Mouse (Mus musculus) adrenal gland, postnatal 14 days (tissue): Measurements from ENCODE around the gene Hist1h4i. TPM values are rescaled to one million over a fixed set of nuclear protein-coding genes. Genes with fewer than 3 reads are reported as not detected.
A peak's percentile ranks its signal among the peaks of the same experiment; 100 is the strongest.
"Not testable (repeated sequence)": the region's sequence is repeated elsewhere in the genome, so short reads cannot be mapped to it uniquely, and the experiment has no call there.

Experiments
- DNase-seq: peaks from one replicate; pipeline ENCODE4 v3.0.0; 2021; ENCODE audit warnings: mixed read lengths
- long read RNA-seq, 2 experiments: library from polyadenylated mRNA; stranded (forward); transcript quantifications; one replicate each; pipeline ENCODE4 v2.0.0; 2021
- total RNA-seq: library from RNA; stranded (reverse); gene quantifications from 2 replicates; pipeline ENCODE4 v1.2.3, GENCODE M21; 2021

Gene Hist1h4i
- 104 and 144 TPM in 2 replicates for total RNA-seq
- long read RNA-seq, experiment 1, partial matches to known transcripts, result 0 of 2 reads
- long read RNA-seq, experiment 1, other reads (novel, unspliced or antisense), result 0 of 2 reads
- long read RNA-seq, experiment 2, transcript Hist1h4i-201 (1 exons, 727 nt), result major isoform, 5 of 5 reads
- long read RNA-seq, experiment 2, partial matches to known transcripts, result 0 of 5 reads
- long read RNA-seq, experiment 2, other reads (novel, unspliced or antisense), result 0 of 5 reads

DNA sequence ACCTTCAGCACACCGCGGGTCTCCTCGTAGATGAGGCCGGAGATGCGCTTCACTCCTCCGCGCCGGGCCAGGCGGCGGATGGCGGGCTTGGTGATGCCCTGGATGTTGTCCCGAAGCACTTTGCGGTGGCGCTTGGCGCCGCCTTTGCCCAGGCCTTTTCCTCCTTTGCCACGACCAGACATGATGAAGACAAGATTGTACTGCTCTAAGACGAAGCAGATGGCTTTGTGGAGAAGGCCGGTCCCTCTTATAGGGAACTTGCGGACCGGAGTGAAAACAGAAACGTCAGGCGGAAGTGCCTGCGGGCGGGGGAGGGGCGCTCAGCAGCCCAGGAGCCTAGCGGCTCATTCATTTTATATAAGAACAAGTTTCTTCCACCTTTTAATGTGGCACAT lies at the start of gene Hist1h4i:
Gene Hist1h4i, minus strand, starts transcription at position 221 of the 395 bp plus-strand sequence.
- DNase-seq, result peak; percentile 96

GRCm38 (mm10) chr13:22084140-22084539 lies 43.0 kb upstream of the Hist1h4i start, which contains the start of gene Vmn1r188:
Gene Vmn1r188, plus strand, starts transcription at chr13:22084440.
- not testable (repeated sequence) for DNase-seq

- DNase-seq, result no peak
Measured at GRCm38 (mm10) chr13:22063468-22063867, 22.3 kb upstream of the Hist1h4i start.

DNA sequence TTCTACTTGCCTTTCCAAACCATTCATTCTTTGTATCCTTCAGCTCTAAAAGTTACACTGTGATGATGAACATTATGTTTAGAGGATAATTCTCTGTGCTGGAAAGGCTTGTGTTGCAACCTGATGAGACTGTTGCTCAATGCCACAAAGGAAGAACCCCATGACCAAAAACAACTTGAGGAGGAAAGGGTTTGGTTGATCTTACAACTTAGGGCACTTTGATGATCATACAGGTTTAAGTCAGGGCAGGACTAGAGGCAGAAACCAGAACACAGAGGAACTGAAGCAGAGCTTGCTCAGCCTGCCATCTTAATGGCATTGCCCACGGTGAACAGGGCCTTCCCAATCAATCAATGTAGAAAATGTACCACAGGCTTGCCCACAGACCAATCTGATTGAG lies 20.3 kb upstream of the Hist1h4i start:
- no peak for DNase-seq

GRCm38 (mm10) chr13:22053754-22054153 lies 12.6 kb upstream of the Hist1h4i start:
- no peak for DNase-seq

GRCm38 (mm10) chr13:22051523-22051859 lies 10.3 kb upstream of the Hist1h4i start:
- DNase-seq, result no peak

DNA sequence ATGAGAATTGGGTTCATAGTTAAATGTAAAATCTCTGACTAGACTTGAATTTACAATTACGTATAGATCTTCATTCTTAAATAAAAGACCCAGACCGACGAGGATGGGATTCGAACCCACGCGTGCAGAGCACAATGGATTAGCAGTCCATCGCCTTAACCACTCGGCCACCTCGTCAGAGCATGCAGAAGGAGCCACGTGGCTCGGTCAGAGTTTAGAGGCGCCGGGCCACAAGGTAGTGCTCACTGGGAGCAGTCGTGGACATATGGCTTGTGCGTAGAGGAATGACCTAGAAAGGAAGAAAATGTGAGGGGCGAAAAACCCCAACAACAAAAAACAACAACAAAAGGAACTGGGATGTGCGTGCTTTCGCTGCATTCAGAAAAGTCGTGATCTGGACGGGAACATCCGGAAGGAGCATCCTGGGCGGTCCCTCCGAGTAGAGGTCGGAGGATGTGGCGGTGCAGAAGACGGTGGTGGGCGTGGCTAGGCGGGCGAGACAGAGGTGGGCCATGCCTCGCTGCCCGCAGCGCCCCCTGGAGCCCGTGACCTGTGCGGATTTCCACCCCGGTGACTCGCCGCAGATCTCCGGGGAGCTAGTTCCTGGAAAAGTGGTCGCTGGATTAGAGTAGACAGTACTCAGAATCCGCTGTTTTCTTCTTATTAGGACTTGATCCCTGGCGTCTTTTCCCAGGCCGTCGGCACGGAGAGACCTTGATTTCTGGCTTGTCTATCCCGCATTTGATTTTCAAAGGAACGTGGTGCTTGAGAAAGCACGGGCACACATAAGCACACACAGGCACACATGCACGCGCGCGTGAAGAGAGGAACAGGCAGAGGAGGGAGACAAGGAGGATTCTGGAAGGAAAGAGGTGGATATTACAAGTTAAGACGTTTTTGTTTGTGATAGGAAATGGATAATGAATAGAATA lies 9.7 kb upstream of the Hist1h4i start:
- peak; percentile 96 for DNase-seq

DNA sequence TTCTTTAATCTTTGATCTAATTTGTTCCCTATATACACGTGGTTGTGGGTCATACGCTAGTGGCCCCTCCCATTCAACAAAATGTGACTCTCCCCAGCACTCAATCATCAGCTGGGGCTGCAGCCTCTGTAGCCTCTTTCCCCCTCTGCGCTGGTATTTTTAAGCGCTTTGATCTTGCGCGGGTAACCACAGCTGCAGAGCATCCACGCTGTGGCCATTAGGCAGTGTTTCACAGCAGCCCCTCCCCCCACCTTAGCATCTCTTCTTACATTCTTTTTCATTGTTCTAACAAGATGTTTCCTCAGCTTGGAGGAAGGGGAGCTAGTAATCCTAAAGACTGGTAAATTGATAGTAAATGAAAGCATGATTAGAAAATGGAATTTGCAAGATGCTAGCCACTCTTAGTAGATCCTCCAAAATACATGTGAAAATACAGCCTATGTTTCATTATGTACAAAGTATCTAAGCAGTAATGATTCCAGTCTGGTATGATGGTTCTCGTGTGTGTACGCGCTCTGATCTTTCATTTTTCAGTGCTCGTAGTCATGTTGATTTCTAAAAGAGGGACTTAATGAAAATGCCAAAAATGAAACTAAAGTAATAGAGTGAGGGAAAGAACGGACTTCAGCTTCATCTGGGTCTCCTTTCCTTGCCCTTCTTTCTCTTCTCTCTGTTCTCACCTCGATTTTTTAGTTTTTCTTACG lies 8.7 kb upstream of the Hist1h4i start:
- peak; percentile 56 for DNase-seq

DNA sequence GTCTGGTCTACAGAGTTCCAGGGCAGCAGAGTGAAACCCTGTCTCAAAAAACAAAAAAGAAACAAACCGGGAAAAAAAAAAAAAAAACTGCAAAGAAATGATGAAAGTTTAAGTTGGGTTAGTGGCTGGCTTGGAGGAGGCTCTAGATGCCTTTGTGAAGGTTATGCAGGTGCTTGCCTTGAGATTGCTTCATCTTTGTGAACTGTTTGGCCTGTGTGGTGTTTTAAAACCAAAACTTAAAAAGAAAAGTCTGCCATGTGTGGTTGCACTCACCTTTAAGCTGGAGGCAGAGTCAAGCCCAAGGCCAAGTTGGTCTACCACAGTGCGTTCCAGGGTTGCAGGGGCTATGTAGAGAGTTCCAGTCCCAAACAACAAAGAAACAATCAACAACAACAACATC lies 7.9 kb upstream of the Hist1h4i start:
- no peak for DNase-seq

DNA sequence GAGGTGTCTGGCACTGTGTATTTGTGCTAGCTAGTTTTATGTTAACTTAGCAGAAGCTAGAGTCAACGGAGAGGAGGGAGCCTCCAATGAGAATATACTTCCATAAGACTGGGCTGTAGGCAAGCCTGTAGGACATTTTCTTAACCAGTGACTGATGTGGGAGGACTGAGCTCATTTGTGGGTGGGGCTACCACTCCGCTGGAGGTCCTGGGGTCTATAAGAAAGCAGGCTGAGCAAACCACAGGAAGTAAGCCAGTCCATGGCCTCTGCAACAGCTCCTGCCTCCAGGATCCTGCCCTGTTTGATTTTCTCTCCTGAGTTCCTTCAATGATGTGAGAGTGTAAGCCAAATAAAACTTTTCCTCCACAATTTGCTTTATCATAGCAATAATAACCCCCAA lies 4.1 kb upstream of the Hist1h4i start:
- no peak for DNase-seq

DNA sequence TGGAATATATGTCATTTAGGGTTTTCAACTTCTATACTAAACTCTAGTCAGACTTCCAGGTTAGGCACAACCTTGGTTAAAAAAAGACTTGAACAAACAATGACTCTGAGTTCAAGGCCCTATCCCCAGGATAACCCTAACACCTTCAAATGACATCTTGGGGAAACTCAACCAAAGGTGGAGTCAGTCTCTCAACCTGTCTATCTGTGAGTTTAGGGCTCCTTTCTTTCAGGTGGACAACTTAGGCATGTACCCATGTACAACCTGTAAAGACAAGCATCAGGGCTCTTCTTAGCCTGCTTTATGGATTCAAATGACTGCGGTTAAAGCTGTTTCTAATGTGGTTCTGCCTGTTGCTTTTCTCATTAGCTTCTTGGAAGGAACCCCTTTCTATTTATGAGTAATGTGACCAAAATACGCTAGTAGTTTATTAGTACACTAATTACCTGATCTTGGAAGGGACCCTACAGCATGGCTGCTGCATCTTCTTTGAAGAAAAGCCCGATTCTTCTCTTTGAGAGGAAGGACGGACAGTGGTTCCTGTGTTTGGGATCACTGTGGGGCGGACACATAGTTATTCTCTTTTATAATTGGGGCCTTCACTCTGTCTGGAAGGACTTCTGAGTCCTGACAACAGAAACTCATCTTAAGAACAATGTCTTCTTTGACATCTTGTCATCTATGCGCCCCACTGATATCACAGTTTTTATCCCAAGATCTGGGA lies 3.4 kb upstream of the Hist1h4i start:
- DNase-seq, result no peak

GRCm38 (mm10) chr13:22043503-22044431 lies 2.6 kb upstream of the Hist1h4i start:
- no peak for DNase-seq

GRCm38 (mm10) chr13:22042568-22043502 lies 1.7 kb upstream of the Hist1h4i start, which contains the start of the genes Hist1h2ag and Hist1h2bj:
Gene Hist1h2ag, minus strand, starts transcription at chr13:22042944.
Gene Hist1h2bj, plus strand, starts transcription at chr13:22043214.
- DNase-seq, result peak; percentile 85

DNA sequence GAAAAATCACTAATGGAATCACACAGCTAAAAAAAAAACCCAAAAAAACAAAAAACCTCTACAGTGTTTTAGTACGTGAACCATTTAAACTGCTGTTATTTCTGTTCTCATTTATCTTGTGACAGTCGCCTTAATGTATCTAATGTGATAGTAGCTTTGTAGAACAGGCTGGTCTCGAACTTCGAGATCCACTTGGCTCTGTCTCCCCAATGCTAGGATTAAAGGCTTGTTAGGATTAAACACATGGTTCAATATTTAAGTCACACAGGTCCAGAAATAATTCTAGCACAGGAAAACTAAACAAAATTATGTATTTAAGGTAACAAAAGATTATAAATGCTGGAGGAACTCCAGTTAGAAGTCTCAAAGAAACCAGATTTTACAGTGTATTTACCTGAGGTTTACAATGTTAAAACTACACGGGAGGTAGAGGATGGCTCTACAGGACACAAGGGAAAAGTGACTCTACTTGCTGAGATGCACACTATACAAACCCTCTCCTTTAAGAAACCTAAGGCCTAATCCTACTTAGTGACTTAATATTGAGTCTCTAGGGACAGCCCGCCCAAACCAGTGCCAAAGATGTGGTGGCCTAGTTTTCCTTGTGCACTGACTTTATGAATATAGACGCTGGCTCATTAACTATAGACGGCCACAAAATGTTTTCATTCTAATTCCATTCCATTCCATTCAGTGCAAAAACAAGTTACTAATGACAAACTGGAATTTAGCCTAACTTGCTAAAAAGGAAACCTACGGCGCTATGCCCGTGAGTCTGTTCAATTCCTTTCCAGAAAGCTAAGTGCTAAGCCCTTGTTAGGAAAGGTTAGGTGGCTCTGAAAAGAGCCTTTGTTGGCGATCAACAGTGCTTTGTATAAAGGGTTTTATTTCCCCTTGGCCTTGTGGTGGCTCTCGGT lies 747 bp upstream of the Hist1h4i start:
- no peak for DNase-seq

- no peak for DNase-seq
Measured at GRCm38 (mm10) chr13:22040464-22041141, 559 bp downstream of the Hist1h4i start.

- no peak for DNase-seq
Measured at GRCm38 (mm10) chr13:22039951-22040463, 1.2 kb downstream of the Hist1h4i start.

GRCm38 (mm10) chr13:22039364-22039763 lies 1.8 kb downstream of the Hist1h4i start:
- DNase-seq, result no peak

GRCm38 (mm10) chr13:22037415-22037814 lies 3.7 kb downstream of the Hist1h4i start:
- no peak for DNase-seq
